Mouse (Mus musculus): Measurements from ENCODE around the gene Prickle1. TPM values are rescaled to one million over a fixed set of nuclear protein-coding genes. Genes with fewer than 3 reads are reported as not detected.

Gene Prickle1
- polyA plus RNA-seq, 1 experiment: 62.3 TPM

- WGBS: 94% methylated on average over 17 of the region's 17 CpGs
- TF ChIP-seq CTCF (IDR thresholded peaks at IDR 0.05; ENCODE audit: insufficient read depth, low read length): no peak
- TF ChIP-seq POLR2A (IDR thresholded peaks at IDR 0.05; ENCODE audit: borderline replicate concordance, extremely low read depth, low read depth, low read length): no peak
- DNase-seq: no peak
- Histone ChIP-seq H3K4me3 (replicated peaks; ENCODE audit: extremely low read depth, low read depth, low read length) (no peak overlapping the region), H3K4me1 (ENCODE audit: control insufficient read depth, insufficient read depth, low read length) (no peaks in the 10 kb centered on the region; the same call in none of the 2 replicates)
Observed at GRCm38 (mm10) chr15:93504808-93505207, 90.9 kb downstream of the Prickle1 start.

GRCm38 (mm10) chr15:93503201-93503745 lies 92.4 kb downstream of the Prickle1 start:
- TF ChIP-seq POLR2A (IDR thresholded peaks at IDR 0.05; ENCODE audit: borderline replicate concordance, extremely low read depth, low read depth, low read length): no peak
- Histone ChIP-seq H3K4me3 (replicated peaks; ENCODE audit: extremely low read depth, low read depth, low read length) (no peak overlapping the region), H3K4me1 (ENCODE audit: control insufficient read depth, insufficient read depth, low read length) (no peaks in the 10 kb centered on the region; the same call in none of the 2 replicates)
- no peak for DNase-seq
- 91% methylated on average over 35 of the region's 35 CpGs for WGBS

- no peak overlapping the region for H3K4me3 ChIP-seq (replicated peaks; ENCODE audit: extremely low read depth, low read depth, low read length)
- WGBS: 88% methylated on average over 9 of the region's 9 CpGs
- DNase-seq: no peak
- H3K4me1 ChIP-seq (ENCODE audit: control insufficient read depth, insufficient read depth, low read length): no peaks in the 10 kb centered on the region; the same call in none of the 2 replicates
- no peak for TF ChIP-seq POLR2A (IDR thresholded peaks at IDR 0.05; ENCODE audit: borderline replicate concordance, extremely low read depth, low read depth, low read length)
- no peak for TF ChIP-seq CTCF (IDR thresholded peaks at IDR 0.05; ENCODE audit: insufficient read depth, low read length)
Observed at GRCm38 (mm10) chr15:93502703-93503102, 93.0 kb downstream of the Prickle1 start.

- DNase-seq: no peak
- WGBS: 54% methylated on average over 9 of the region's 9 CpGs
- Histone ChIP-seq H3K4me1 (ENCODE audit: control insufficient read depth, insufficient read depth, low read length) (peaks cover 11% of the 10 kb centered on the region), H3K4me3 (replicated peaks; ENCODE audit: extremely low read depth, low read depth, low read length) (no peak overlapping the region)
- TF ChIP-seq POLR2A (IDR thresholded peaks at IDR 0.05; ENCODE audit: borderline replicate concordance, extremely low read depth, low read depth, low read length) (no peak), CTCF (IDR thresholded peaks at IDR 0.05; ENCODE audit: insufficient read depth, low read length) (no peak)
Observed at GRCm38 (mm10) chr15:93499866-93500265, 95.8 kb downstream of the Prickle1 start.

- Histone ChIP-seq H3K4me1 (ENCODE audit: control insufficient read depth, insufficient read depth, low read length) (peaks cover 18% of the 10 kb centered on the region), H3K4me3 (replicated peaks; ENCODE audit: extremely low read depth, low read depth, low read length) (no peak overlapping the region)
- no peak for DNase-seq
- TF ChIP-seq POLR2A (IDR thresholded peaks at IDR 0.05; ENCODE audit: borderline replicate concordance, extremely low read depth, low read depth, low read length) (no peak), CTCF (IDR thresholded peaks at IDR 0.05; ENCODE audit: insufficient read depth, low read length) (no peak)
- 50% methylated on average over 7 of the region's 7 CpGs for WGBS
Observed at GRCm38 (mm10) chr15:93494700-93495099, 101.0 kb downstream of the Prickle1 start.

- no peak for DNase-seq
- WGBS: 64% methylated on average over 4 of the region's 4 CpGs
- no peak for TF ChIP-seq CTCF (IDR thresholded peaks at IDR 0.05; ENCODE audit: insufficient read depth, low read length)
- no peak for TF ChIP-seq POLR2A (IDR thresholded peaks at IDR 0.05; ENCODE audit: borderline replicate concordance, extremely low read depth, low read depth, low read length)
- no peak overlapping the region for H3K4me3 ChIP-seq (replicated peaks; ENCODE audit: extremely low read depth, low read depth, low read length)
- peaks cover 11% of the 10 kb centered on the region for H3K4me1 ChIP-seq (ENCODE audit: control insufficient read depth, insufficient read depth, low read length)
Observed at GRCm38 (mm10) chr15:93489597-93489996, 106.1 kb downstream of the Prickle1 start.

GRCm38 (mm10) chr15:93486066-93486465 lies 109.6 kb downstream of the Prickle1 start:
- Histone ChIP-seq H3K4me3 (replicated peaks; ENCODE audit: extremely low read depth, low read depth, low read length) (no peak overlapping the region), H3K4me1 (ENCODE audit: control insufficient read depth, insufficient read depth, low read length) (peaks cover 19% of the 10 kb centered on the region)
- no peak for DNase-seq
- 52% methylated on average over 7 of the region's 7 CpGs for WGBS
- TF ChIP-seq CTCF (IDR thresholded peaks at IDR 0.05; ENCODE audit: insufficient read depth, low read length): no peak
- TF ChIP-seq POLR2A (IDR thresholded peaks at IDR 0.05; ENCODE audit: borderline replicate concordance, extremely low read depth, low read depth, low read length): no peak

GRCm38 (mm10) chr15:93485252-93485651 lies 110.4 kb downstream of the Prickle1 start:
- TF ChIP-seq POLR2A (IDR thresholded peaks at IDR 0.05; ENCODE audit: borderline replicate concordance, extremely low read depth, low read depth, low read length): no peak
- Histone ChIP-seq H3K4me1 (ENCODE audit: control insufficient read depth, insufficient read depth, low read length) (peaks cover 19% of the 10 kb centered on the region), H3K4me3 (replicated peaks; ENCODE audit: extremely low read depth, low read depth, low read length) (no peak overlapping the region)
- WGBS: 52% methylated on average over 3 of the region's 3 CpGs
- DNase-seq: no peak

GRCm38 (mm10) chr15:93484261-93484710 lies 111.4 kb downstream of the Prickle1 start:
- DNase-seq: no peak
- WGBS: 41% methylated on average over 7 of the region's 7 CpGs
- H3K4me1 ChIP-seq (ENCODE audit: control insufficient read depth, insufficient read depth, low read length): peaks cover 21% of the 10 kb centered on the region
- no peak for TF ChIP-seq POLR2A (IDR thresholded peaks at IDR 0.05; ENCODE audit: borderline replicate concordance, extremely low read depth, low read depth, low read length)
- TF ChIP-seq CTCF (IDR thresholded peaks at IDR 0.05; ENCODE audit: insufficient read depth, low read length): peak; percentile 40; the same call in 1 of the 2 replicates
- no peak overlapping the region for H3K4me3 ChIP-seq (replicated peaks; ENCODE audit: extremely low read depth, low read depth, low read length)

- Histone ChIP-seq H3K4me1 (ENCODE audit: control insufficient read depth, insufficient read depth, low read length) (peaks cover 18% of the 10 kb centered on the region), H3K4me3 (replicated peaks; ENCODE audit: extremely low read depth, low read depth, low read length) (no peak overlapping the region)
- DNase-seq: no peak
- no peak for TF ChIP-seq CTCF (IDR thresholded peaks at IDR 0.05; ENCODE audit: insufficient read depth, low read length)
- TF ChIP-seq POLR2A (IDR thresholded peaks at IDR 0.05; ENCODE audit: borderline replicate concordance, extremely low read depth, low read depth, low read length): peak; percentile 22; the same call in 1 of the 2 replicates
- WGBS: 60% methylated on average over 10 of the region's 10 CpGs
Observed at GRCm38 (mm10) chr15:93481112-93481511, 114.6 kb downstream of the Prickle1 start.

Data from lung, adult 2 months (tissue).